Mouse (Mus musculus) heart, postnatal 0 days (tissue): ENCODE measurements around the gene Mlxipl. TPM values are rescaled to one million over a fixed set of nuclear protein-coding genes. Genes with fewer than 3 reads are reported as not detected.

Source experiments
- ATAC-seq: fragments of 200-750 bp; cut with Nextera tagmentation; 2 replicates; pipeline ENCODE4 v1.8.0; 2017; ENCODE audit warnings: low read depth, moderate number of reproducible peaks, moderate library complexity; ENCODE audit not compliant: insufficient read depth
- DNase-seq: peaks from one replicate; pipeline ENCODE4 v3.0.0-alpha.2; 2016; ENCODE audit warnings: low spot score
- H3K27ac ChIP-seq: fragments of 300-500 bp; sonication (generic); 2 replicates; pipeline ENCODE4 v1.5.1; 2014; ENCODE audit warnings: low read depth, mild to moderate bottlenecking
- H3K27me3 ChIP-seq: fragments of 300-500 bp; sonication (generic); 2 replicates; pipeline ENCODE4 v1.6.1; 2014; ENCODE audit warnings: low read length, mixed read lengths; ENCODE audit not compliant: control insufficient read depth, insufficient read depth
- H3K36me3 ChIP-seq: fragments of 300-500 bp; sonication (generic); replicated peaks from 2 replicates; pipeline ENCODE4 v1.6.1; 2014; ENCODE audit warnings: low read length, mixed read lengths; ENCODE audit not compliant: control insufficient read depth, insufficient read depth
- H3K4me1 ChIP-seq: fragments of 300-500 bp; sonication (generic); 2 replicates; pipeline ENCODE4 v1.6.1; 2014; ENCODE audit warnings: antibody characterized with exemption; ENCODE audit not compliant: control insufficient read depth, insufficient read depth
- H3K4me2 ChIP-seq: fragments of 300-500 bp; sonication (generic); 2 replicates; pipeline ENCODE4 v1.6.1; 2014; ENCODE audit warnings: low read depth, mild to moderate bottlenecking, low read length, moderate library complexity
- H3K4me3 ChIP-seq: fragments of 300-500 bp; sonication (generic); 2 replicates; pipeline ENCODE4 v1.5.1; 2014; ENCODE audit warnings: low read depth, low read length
- H3K9ac ChIP-seq: fragments of 300-500 bp; sonication (generic); replicated peaks from 2 replicates; pipeline ENCODE4 v1.6.1; 2014; ENCODE audit warnings: low read depth, low read length, mixed read lengths
- H3K9me3 ChIP-seq: fragments of 300-500 bp; sonication (generic); replicated peaks from 2 replicates; pipeline ENCODE4 v1.6.1; 2016; ENCODE audit warnings: low read length; ENCODE audit not compliant: control insufficient read depth
- CTCF ChIP-seq: IDR thresholded peaks from 2 replicates; pipeline ENCODE4 v1.5.1; 2016; ENCODE audit warnings: antibody characterized with exemption, control low read depth, low read depth
- EP300 ChIP-seq: IDR thresholded peaks from 2 replicates; pipeline ENCODE4 v1.6.1; 2016; ENCODE audit warnings: antibody characterized with exemption, low read depth
- WGBS: fragments of 180-500 bp; shearing (Covaris S2); extraction: QIAGEN DNeasy Blood & Tissue Kit; methylation state at CpG from one replicate; pipeline ENCODE4 v1.1.7; 2014; 5-methylcytosine and 5-hydroxymethylcytosine counted together
- polyA plus RNA-seq: library from polyadenylated mRNA; unstranded; fragments of >200 nt; fragmentation: Nextera tagmentation; extraction: Ambion mirVana; gene quantifications from 2 replicates; pipeline ENCODE4 v1.2.1, GENCODE M21; 2015
- total RNA-seq: library from RNA; depleted of rRNA; stranded (reverse); fragments of >200 nt; gene quantifications from 2 replicates; pipeline ENCODE4 v1.2.3, GENCODE M21; 2014; ENCODE audit warnings: low replicate concordance

Gene Mlxipl
- total and polyA plus RNA-seq, 2 experiments from 2014 or later, result 5.3 to 16.0 TPM

GRCm38 (mm10) chr5:135162361-135162760 is 72.7 kb downstream of the Mlxipl start:
- TF ChIP-seq CTCF (no peak), EP300 (no peak)
- H3K4me3 ChIP-seq, result no peak overlapping the region
- DNase-seq, result no peak
- no peak overlapping the region for H3K27ac ChIP-seq
- H3K4me2 ChIP-seq, result no peak overlapping the region
- no peak for ATAC-seq
- H3K36me3 ChIP-seq, result peaks cover 54% of the 10 kb centered on the region
- no peaks in the 10 kb centered on the region for H3K27me3 ChIP-seq
- WGBS, result 93% methylated on average over 8 of the region's 8 CpGs
- no peaks in the 10 kb centered on the region for H3K9me3 ChIP-seq
- H3K4me1 ChIP-seq, result no peaks in the 10 kb centered on the region
- no peak overlapping the region for H3K9ac ChIP-seq

- Histone ChIP-seq H3K27me3 (no peaks in the 10 kb centered on the region), H3K4me3 (no peak overlapping the region), H3K9me3 (no peaks in the 10 kb centered on the region), H3K4me1 (no peaks in the 10 kb centered on the region), H3K36me3 (peaks cover 50% of the 10 kb centered on the region), H3K9ac (no peak overlapping the region), H3K27ac (no peak overlapping the region), H3K4me2 (no peak overlapping the region)
- WGBS, result 89% methylated on average over 6 of the region's 6 CpGs
- TF ChIP-seq CTCF (no peak), EP300 (no peak)
- DNase-seq, result no peak
- no peak for ATAC-seq
These were observed 73.1 kb downstream of the Mlxipl start for GRCm38 (mm10) chr5:135162821-135163220.

- Histone ChIP-seq H3K4me3 (no peak overlapping the region), H3K4me1 (peaks cover 8% of the 10 kb centered on the region), H3K27me3 (no peaks in the 10 kb centered on the region), H3K9me3 (no peaks in the 10 kb centered on the region), H3K4me2 (no peak overlapping the region), H3K27ac (no peak overlapping the region), H3K36me3 (peaks cover 20% of the 10 kb centered on the region), H3K9ac (no peak overlapping the region)
- DNase-seq, result no peak
- 66% methylated on average over 4 of the region's 4 CpGs for WGBS
- ATAC-seq, result no peak
- TF ChIP-seq CTCF (no peak), EP300 (no peak)
These were observed 77.2 kb downstream of the Mlxipl start for GRCm38 (mm10) chr5:135166909-135167308.

DNA sequence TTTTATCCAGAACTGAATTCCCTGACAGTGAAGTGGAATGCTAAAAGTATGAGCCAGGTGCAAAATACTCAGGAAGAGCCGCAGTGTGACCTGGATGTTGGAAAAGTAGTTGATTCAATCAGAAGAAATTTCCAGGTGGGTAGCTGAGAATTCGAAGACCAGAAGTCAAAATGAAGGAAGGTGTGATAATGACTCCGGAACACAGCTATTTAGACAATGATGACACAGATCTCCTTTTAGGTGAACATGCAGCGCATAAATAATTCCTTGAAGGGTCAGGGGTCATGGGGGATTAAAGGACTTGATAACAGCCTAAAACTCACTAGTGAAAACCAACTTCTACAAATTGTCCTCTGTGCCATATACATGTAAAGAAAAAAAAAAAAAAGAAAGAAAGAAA is 77.8 kb downstream of the Mlxipl start:
- H3K9me3 ChIP-seq, result no peaks in the 10 kb centered on the region
- no peak overlapping the region for H3K27ac ChIP-seq
- 90% methylated on average over 4 of the region's 4 CpGs for WGBS
- H3K4me2 ChIP-seq, result no peak overlapping the region
- no peak for DNase-seq
- no peak for ATAC-seq
- peaks cover 8% of the 10 kb centered on the region for H3K4me1 ChIP-seq
- H3K4me3 ChIP-seq, result no peak overlapping the region
- H3K36me3 ChIP-seq, result peaks cover 20% of the 10 kb centered on the region
- TF ChIP-seq EP300 (no peak), CTCF (no peak)
- no peaks in the 10 kb centered on the region for H3K27me3 ChIP-seq
- no peak overlapping the region for H3K9ac ChIP-seq

- Histone ChIP-seq H3K9me3 (no peaks in the 10 kb centered on the region), H3K4me3 (peak within 1 kb of the TSS; percentile 79), H3K36me3 (peaks cover 24% of the 10 kb centered on the region), H3K4me2 (peak within 1 kb of the TSS; percentile 76), H3K27me3 (no peaks in the 10 kb centered on the region), H3K9ac (peak within 1 kb of the TSS; percentile 88), H3K27ac (peak within 1 kb of the TSS; percentile 98), H3K4me1 (peaks cover 8% of the 10 kb centered on the region)
- ATAC-seq, result peak; percentile 98
- no peak for TF ChIP-seq CTCF
- peak; percentile 69; the same call in 1 of the 2 replicates for TF ChIP-seq EP300
- 3% methylated on average over 75 of the region's 95 CpGs for WGBS
- DNase-seq, result peak; percentile 96
These were observed 78.7 kb downstream of the Mlxipl start, which contains the start of gene Bcl7b for GRCm38 (mm10) chr5:135168063-135169062. Bcl7b (plus strand) TSS chr5:135168283.
